Mouse (Mus musculus) C2C12 (cell line): ENCODE data around the gene Adcyap1r1.

Experiments
- CTCF ChIP-seq: IDR thresholded peaks from one replicate; pipeline ENCODE4 v1.5.1; 2011; ENCODE audit not compliant: control insufficient read depth, insufficient read depth, insufficient read length
- USF1 ChIP-seq: IDR thresholded peaks from one replicate; pipeline ENCODE4 v1.6.1; 2011; ENCODE audit warnings: low read depth, mild to moderate bottlenecking, control low read depth, moderate library complexity

DNA sequence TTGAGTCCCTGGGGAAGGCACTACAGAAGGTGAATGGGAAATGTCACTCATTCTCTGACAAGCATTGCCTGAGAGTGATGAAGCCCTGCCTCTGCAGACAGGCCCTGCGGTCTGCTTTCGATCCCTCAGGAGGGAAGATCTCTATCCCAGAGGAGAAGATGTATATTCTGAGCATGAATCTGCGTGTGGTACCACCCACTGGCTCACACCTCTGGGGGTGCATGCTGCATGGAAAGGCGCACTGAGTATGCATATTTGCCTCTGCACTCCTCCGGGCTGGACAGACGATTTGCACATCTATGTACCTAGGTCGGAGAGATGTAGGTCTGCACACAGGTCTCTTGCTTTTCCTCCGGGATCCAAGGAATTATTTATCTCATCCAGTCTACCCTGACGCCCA, 3.6 kb upstream of the Adcyap1r1 start:
- TF ChIP-seq CTCF (no peak), USF1 (no peak)
